Mouse (Mus musculus): ENCODE results near the gene Glud1.

DNA sequence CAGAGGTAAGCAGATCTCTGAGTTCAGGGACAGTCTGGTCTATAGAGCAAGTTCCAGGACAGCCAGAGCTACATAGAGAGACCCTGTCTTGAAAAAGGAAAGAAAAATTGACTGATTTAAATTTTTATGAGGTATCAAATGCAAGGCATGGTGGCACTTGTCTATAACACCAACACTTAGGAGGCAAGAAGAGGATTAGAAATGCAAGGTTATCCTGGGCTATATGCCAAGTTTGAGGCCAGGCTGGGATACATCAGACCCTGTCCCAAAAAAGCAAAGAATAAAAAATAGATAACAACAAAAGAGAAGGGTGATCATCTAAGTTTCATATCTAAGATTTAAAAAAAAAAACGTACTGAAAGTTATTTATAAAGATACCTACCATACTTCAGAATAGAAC is 20.3 kb upstream of the Glud1 start:
- TF ChIP-seq CTCF (IDR thresholded peaks at IDR 0.05; ENCODE audit: low read depth) = no peak
- no peak for TF ChIP-seq EP300 (IDR thresholded peaks at IDR 0.05; ENCODE audit: low read depth)
